Mouse (Mus musculus) hindbrain, embryonic 15.5 days (tissue): ENCODE measurements around the gene Rab31. TPM values are rescaled to one million over a fixed set of nuclear protein-coding genes. Genes with fewer than 3 reads are reported as not detected.

Experiments used
- ATAC-seq: fragments of 200-750 bp; cut with Nextera tagmentation; 2 replicates; pipeline ENCODE4 v1.8.0; 2017; ENCODE audit warnings: low read depth, moderate number of reproducible peaks, moderate TSS enrichment; ENCODE audit not compliant: low FRiP score
- H3K27ac ChIP-seq: fragments of 300-500 bp; sonication (generic); replicated peaks from 2 replicates; pipeline ENCODE4 v1.5.1; 2015; ENCODE audit warnings: mild to moderate bottlenecking, inconsistent platforms
- H3K27me3 ChIP-seq: fragments of 300-500 bp; sonication (generic); 2 replicates; pipeline ENCODE4 v1.6.1; 2015; ENCODE audit warnings: control low read depth, inconsistent platforms
- H3K36me3 ChIP-seq: fragments of 300-500 bp; sonication (generic); 2 replicates; pipeline ENCODE4 v1.6.1; 2015; ENCODE audit warnings: control low read depth, inconsistent platforms
- H3K4me1 ChIP-seq: fragments of 300-500 bp; sonication (generic); replicated peaks from 2 replicates; pipeline ENCODE4 v1.6.1; 2015; ENCODE audit warnings: control low read depth, inconsistent platforms
- H3K4me2 ChIP-seq: fragments of 300-500 bp; sonication (generic); 2 replicates; pipeline ENCODE4 v1.6.1; 2015; ENCODE audit warnings: moderate library complexity, mild to moderate bottlenecking, inconsistent platforms
- H3K4me3 ChIP-seq: fragments of 300-500 bp; sonication (generic); 2 replicates; pipeline ENCODE4 v1.5.1; 2015; ENCODE audit warnings: mild to moderate bottlenecking, inconsistent platforms
- H3K9ac ChIP-seq: fragments of 300-500 bp; sonication (generic); 2 replicates; pipeline ENCODE4 v1.6.1; 2015; ENCODE audit warnings: inconsistent platforms
- H3K9me3 ChIP-seq: fragments of 300-500 bp; sonication (generic); 2 replicates; pipeline ENCODE4 v1.6.1; 2016; ENCODE audit warnings: control low read depth, inconsistent platforms
- WGBS: fragments of 180-500 bp; shearing (Covaris S2); methylation state at CpG from one replicate; pipeline ENCODE4 v1.1.7; 2015; 5-methylcytosine and 5-hydroxymethylcytosine counted together
- polyA plus RNA-seq: library from polyadenylated mRNA; unstranded; fragments of >200 nt; fragmentation: Nextera tagmentation; extraction: Ambion mirVana; gene quantifications from 2 replicates; pipeline ENCODE4 v1.2.1, GENCODE M21; 2015

Rab31 gene
- polyA plus RNA-seq, 1 experiment from 2014 or later = 72.8 TPM

DNA sequence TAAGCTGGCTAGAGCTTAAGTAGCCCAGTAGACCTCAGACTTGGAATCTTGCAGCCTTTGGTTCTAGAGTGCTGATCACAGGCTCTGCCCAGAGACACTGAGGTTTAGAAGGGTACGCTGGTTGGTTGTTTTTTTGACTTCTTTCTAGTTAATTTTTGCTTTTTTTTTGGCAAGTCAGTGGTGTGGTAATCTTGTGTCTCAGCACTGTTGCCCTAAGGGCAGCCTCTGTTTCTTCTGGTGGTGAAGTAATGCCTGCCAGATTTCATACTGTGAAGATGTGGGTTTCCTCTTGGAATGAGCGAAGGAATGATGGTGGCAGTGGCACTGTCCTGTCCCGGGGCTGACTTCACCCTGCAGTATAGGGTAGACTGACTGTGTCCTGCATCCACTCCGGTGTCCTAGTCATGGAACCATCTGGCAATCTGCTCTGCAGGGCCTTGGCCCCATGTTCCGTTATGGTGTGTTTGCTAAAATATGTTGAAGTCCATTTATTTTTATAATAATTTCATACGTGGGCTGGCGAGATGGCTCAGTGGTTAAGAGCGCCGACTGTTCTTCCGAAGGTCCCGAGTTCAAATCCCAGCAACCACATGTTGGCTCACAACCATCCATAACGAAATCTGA is 20.9 kb upstream of the Rab31 start:
- no peak for ATAC-seq
- 95% methylated on average over 12 of the region's 12 CpGs for WGBS
- H3K27me3 ChIP-seq = no peaks in the 10 kb centered on the region
- H3K4me3 ChIP-seq = no peak overlapping the region
- no peaks in the 10 kb centered on the region for H3K36me3 ChIP-seq
- no peak overlapping the region for H3K9ac ChIP-seq
- H3K4me1 ChIP-seq = 0 out of 2 replicates have a peak, but pooled peaks cover 12% of the 10 kb centered on the region
- H3K4me2 ChIP-seq = no peak overlapping the region
- H3K27ac ChIP-seq = no peak overlapping the region
- H3K9me3 ChIP-seq = no peaks in the 10 kb centered on the region

DNA sequence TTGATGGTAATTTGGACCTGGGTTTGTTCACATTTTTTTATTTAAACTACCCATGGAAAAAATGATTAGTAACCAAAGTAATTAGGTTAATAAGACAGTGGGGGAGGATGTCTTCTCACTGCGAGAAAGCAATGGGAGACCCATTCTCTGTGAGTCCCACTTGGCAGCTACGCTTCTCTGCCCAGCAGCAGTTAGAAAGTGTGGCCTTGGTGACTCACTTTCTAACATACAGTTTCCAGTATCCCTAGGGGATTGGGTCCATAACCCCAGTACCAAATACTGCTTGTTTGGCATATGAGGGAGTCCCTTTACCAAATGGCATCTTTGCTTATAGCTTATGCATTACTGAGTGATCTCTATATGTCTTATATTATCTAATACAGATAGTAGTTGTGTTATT is 18.6 kb upstream of the Rab31 start:
- 70% methylated on average over 2 of the region's 2 CpGs for WGBS
- Histone ChIP-seq H3K9me3 (no peaks in the 10 kb centered on the region), H3K27me3 (no peaks in the 10 kb centered on the region), H3K4me3 (no peak overlapping the region), H3K27ac (no peak overlapping the region), H3K9ac (no peak overlapping the region), H3K4me1 (peaks cover 20% of the 10 kb centered on the region), H3K36me3 (no peaks in the 10 kb centered on the region), H3K4me2 (no peak overlapping the region)
- no peak for ATAC-seq

DNA sequence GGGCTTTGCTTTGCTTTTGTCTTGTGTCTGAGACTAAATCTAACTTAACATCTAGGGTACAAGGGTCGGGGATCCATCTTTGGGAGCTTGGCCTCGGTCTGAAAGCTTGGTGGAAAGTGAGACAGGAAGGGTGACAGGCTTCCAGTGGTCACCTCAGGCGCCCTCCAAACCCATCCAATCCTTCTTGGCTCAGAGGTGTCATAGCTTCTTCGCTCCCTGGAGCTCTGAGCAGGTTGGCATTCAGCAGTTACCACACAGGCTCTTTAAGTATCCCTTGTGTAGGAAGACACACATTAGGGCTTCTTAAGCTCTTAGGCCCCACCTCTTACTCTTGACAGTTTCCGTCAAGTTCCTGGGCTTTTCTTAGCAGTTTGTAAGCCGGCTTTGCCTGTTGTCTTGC is 17.0 kb upstream of the Rab31 start:
- peaks cover 35% of the 10 kb centered on the region for H3K4me1 ChIP-seq
- no peak overlapping the region for H3K9ac ChIP-seq
- ATAC-seq = no peak
- H3K4me2 ChIP-seq = no peak overlapping the region
- no peak overlapping the region for H3K4me3 ChIP-seq
- no peaks in the 10 kb centered on the region for H3K27me3 ChIP-seq
- no peaks in the 10 kb centered on the region for H3K9me3 ChIP-seq
- H3K36me3 ChIP-seq = no peaks in the 10 kb centered on the region
- WGBS = 95% methylated on average over 6 of the region's 6 CpGs
- no peak overlapping the region for H3K27ac ChIP-seq

DNA sequence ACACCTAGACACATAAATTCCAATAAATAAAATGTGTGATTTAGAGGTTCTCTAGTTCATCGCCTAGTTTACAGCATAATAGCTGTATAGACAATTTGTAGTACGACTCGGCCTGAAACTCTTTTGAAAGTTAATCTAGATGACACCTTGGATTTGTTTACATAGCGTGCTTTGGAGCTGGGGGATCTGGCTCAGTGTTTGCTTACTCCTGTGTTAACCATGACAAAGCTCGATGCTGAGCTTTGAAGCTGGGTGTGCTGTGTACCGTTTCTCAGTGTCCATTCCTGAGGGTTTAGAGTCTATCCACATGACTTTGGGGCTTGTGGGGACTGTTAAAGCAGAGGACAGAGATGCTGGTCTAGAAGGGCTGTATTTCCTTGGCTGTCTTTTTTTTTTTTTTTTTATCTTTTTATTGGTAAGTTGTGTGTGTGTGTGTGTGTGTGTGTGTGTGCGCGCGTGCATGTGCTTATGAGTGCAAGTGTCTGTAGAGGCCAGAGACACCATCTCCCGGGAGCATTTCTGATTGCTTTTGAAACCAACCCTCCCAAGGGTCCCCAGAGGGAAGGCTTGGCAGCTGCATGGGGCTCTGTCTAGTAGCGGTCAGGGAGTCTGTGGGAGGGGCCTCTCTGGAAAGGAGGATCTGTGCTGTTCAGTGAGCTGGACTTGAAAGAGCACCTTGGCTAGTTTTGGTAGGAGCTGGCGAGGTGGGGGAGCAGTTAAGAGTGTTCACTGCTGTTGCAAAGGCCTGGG is 16.2 kb upstream of the Rab31 start:
- ATAC-seq = no peak
- 81% methylated on average over 12 of the region's 12 CpGs for WGBS

DNA sequence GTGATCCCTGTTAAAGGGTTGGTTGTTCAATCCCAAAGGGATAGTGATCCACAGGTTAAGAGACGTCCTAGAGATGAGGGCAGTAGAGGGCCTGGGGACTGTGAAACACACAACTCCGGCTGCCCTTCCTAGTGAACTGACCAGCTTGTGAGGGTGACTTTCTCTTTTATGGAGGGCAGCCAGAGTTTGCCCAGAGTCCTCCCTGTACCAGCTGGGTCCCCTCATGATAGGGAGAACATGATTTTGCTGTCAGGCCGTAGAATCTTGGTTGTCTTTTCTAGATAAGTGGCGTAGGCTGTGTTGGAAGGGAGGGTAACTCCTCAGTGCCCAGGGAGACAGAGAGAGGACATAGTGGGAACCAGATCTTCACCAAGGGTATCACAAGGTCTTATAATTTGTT is 14.7 kb upstream of the Rab31 start:
- WGBS = 93% methylated on average over 4 of the region's 4 CpGs
- no peak overlapping the region for H3K4me3 ChIP-seq
- H3K9ac ChIP-seq = no peak overlapping the region
- H3K4me2 ChIP-seq = no peak overlapping the region
- H3K27me3 ChIP-seq = no peaks in the 10 kb centered on the region
- H3K27ac ChIP-seq = no peak overlapping the region
- H3K9me3 ChIP-seq = no peaks in the 10 kb centered on the region
- ATAC-seq = no peak
- peaks cover 33% of the 10 kb centered on the region for H3K4me1 ChIP-seq
- H3K36me3 ChIP-seq = no peaks in the 10 kb centered on the region

More for the DNA sequence above, 16.2 kb upstream of the Rab31 start:
- no peak overlapping the region for H3K4me3 ChIP-seq
- H3K9me3 ChIP-seq = no peaks in the 10 kb centered on the region
- H3K4me1 ChIP-seq = peaks cover 39% of the 10 kb centered on the region
- H3K27me3 ChIP-seq = no peaks in the 10 kb centered on the region
- H3K36me3 ChIP-seq = no peaks in the 10 kb centered on the region
- H3K27ac ChIP-seq = no peak overlapping the region
- H3K9ac ChIP-seq = no peak overlapping the region
- H3K4me2 ChIP-seq = no peak overlapping the region

DNA sequence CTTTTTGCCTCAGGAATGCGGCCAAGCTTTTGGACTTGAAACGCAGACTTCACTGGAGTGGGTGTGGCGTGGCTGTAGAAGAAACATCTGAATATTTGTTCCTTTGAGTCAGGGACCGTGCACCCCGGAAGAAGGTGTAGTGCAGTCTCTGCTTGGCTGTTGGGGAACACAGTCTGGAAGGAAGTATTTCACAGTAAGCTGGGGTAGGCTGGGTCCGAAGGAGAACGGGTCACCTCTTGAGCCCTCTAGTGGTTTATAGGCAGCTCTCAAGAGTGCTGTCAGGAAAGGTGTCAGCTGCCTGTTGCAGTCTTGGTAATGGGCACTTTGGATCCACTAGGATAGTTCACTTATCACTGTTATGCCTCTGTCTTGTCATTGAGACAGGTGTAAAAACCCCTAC is 13.7 kb upstream of the Rab31 start:
- Histone ChIP-seq H3K27me3 (no peaks in the 10 kb centered on the region), H3K4me2 (no peak overlapping the region), H3K4me3 (no peak overlapping the region), H3K36me3 (no peaks in the 10 kb centered on the region), H3K9me3 (no peaks in the 10 kb centered on the region), H3K4me1 (peaks cover 41% of the 10 kb centered on the region), H3K27ac (no peak overlapping the region), H3K9ac (no peak overlapping the region)
- ATAC-seq = no peak
- 84% methylated on average over 7 of the region's 7 CpGs for WGBS

DNA sequence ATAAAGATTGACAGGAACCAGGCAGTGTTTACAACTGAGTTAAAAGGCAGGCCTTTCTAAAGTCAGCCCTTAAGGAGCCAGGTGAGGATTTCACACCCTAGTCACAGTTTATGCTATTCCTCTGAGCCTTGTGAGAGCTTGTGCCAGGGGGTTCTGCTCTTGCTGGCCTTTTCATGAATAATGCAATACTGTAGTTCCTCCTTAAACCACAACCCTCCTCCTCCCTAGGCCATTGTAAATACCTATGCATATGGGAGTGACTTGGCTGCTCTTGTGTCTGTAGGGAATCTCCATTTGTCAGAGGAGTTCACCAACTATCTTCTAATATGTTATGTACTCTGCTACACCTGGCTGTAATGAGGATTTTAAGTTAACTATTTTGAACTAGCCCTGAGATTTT is 13.2 kb upstream of the Rab31 start:
- Histone ChIP-seq H3K9me3 (no peaks in the 10 kb centered on the region), H3K9ac (no peak overlapping the region), H3K4me1 (peaks cover 43% of the 10 kb centered on the region), H3K36me3 (no peaks in the 10 kb centered on the region), H3K4me3 (no peak overlapping the region), H3K4me2 (no peak overlapping the region), H3K27me3 (no peaks in the 10 kb centered on the region), H3K27ac (no peak overlapping the region)
- ATAC-seq = no peak

DNA sequence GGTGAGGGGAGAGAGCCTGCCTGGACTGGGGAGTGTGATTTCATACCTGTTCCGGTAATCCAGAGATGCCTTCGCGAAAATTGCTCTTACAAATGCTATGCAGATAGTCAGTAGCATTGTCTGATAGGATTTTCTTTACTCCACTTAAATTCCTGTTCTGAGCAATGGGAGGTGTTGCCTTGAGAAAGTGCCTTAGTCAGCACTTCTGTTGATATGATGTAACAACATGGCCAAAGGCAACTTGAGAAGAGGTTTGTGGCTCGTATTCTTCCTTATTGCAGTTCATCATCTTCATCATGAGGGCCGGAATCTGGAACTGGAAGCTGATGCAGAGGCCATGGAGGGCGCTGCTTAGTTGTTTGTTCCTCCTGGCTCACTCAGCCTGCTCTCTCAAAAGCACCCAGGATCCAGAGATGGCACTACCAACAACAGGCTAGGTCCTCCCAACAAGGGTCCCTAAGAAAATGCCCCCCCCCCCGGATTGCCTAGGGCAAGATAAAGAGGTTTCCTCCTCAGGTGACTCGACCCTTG is 12.1 kb upstream of the Rab31 start:
- no peak for ATAC-seq
- peaks cover 43% of the 10 kb centered on the region for H3K4me1 ChIP-seq
- H3K27me3 ChIP-seq = no peaks in the 10 kb centered on the region
- no peaks in the 10 kb centered on the region for H3K9me3 ChIP-seq
- no peak overlapping the region for H3K27ac ChIP-seq
- H3K4me3 ChIP-seq = peak overlapping the region; percentile 88
- whole genome bisulfite sequencing = 72% methylated on average over 8 of the region's 8 CpGs
- no peaks in the 10 kb centered on the region for H3K36me3 ChIP-seq
- H3K9ac ChIP-seq = peak overlapping the region; percentile 25; the same call in 1 of the 2 replicates
- peak overlapping the region; percentile 58 for H3K4me2 ChIP-seq

DNA sequence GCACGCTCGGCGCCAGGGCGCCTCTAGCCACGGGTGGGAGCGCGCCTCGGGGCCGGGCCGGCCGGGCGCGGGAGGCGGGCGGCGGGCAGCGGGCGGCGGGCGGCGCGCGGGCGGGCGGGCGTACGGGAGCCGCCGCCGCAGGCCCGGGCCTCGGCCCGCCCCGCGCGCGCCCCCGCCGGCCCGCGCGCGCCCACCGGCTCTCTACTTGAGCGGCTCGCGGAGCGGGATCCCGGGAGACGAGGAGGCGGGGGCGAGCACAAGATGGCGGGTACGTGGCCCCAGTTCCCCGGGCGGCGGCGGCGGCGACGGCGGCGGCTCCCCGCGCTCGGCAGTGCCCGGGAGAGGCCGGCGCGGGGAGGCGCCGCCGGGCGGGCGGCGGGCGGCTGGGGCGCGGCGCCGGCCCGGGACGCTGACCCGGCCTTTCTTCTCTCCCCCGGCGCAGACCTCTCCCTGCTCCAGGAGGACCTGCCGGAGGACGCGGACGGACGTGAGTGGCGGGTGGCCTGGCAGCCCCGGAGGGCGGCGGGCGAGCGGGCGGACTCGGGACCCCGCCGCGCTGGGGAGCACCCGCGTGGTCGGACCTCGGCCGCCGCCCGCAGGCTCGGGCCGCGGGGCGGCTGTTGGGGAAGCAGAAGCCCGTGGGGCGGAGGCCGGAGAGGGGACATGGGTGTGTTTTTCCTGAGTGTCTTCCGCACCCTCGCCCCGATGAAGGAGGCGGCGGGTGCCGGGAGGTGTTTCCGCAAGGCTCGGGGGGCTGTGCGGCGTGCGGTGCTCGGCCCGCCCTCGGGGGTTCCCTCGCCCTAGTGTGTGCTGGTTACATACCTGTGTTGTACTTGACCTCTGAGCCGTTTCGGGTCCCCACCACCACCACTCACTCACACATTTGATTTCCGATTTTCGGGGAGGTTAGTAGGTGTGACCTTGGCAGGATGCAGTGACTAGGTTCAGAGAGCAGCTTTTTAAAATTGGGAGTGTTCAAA is 10.9 kb upstream of the Rab31 start:
- under 1% methylated on average over 39 of the region's 135 CpGs for WGBS
- Histone ChIP-seq H3K4me3 (peak overlapping the region; percentile 88), H3K9me3 (no peaks in the 10 kb centered on the region), H3K4me1 (peaks cover 36% of the 10 kb centered on the region), H3K36me3 (no peaks in the 10 kb centered on the region), H3K27me3 (no peaks in the 10 kb centered on the region), H3K4me2 (peak overlapping the region; percentile 65), H3K9ac (peak overlapping the region; percentile 99), H3K27ac (peak overlapping the region; percentile 99)
- ATAC-seq = peak; percentile 81

DNA sequence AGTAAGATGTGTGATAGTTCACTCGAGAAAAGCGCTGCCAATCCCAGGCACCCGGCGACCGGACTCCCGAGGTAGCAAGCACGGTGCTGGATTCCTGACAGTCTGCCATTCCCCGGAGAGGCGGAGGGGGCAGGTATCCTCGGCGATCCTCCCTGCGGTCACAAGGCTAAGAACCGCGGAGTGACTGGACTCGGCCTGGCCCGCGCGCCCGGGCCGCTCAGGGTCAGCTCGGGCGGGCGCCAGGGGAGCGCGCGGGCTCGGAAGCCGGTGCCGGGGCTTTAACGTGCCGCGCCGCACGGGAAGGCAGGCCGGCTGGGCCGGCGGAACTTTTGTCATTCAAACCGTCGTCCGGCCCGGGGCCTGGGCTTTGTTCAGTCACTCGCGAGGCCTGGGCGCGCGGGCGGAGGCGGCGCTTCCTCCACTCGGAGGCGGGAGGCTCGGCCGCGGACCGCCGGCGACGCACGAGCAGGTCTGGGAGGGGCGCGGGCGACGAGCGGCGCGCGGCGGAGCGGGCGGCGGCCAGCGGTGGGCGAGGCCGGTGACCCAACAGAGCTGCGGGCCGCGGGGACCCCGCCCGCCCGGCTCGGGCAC is 10.1 kb upstream of the Rab31 start, which contains the start of gene Ppp4r1:
TSS of gene Ppp4r1 (plus strand) at position 23 of the 591 bp plus-strand sequence.
- H3K4me1 ChIP-seq = peaks cover 36% of the 10 kb centered on the region
- H3K4me3 ChIP-seq = peak within 1 kb of the TSS; percentile 88
- H3K27ac ChIP-seq = peak within 1 kb of the TSS; percentile 99
- under 1% methylated on average over 56 of the region's 81 CpGs for WGBS
- peak; percentile 88 for ATAC-seq
- H3K4me2 ChIP-seq = peak within 1 kb of the TSS; percentile 65
- no peaks in the 10 kb centered on the region for H3K27me3 ChIP-seq
- H3K9ac ChIP-seq = peak within 1 kb of the TSS; percentile 99
- H3K9me3 ChIP-seq = no peaks in the 10 kb centered on the region
- H3K36me3 ChIP-seq = no peaks in the 10 kb centered on the region

DNA sequence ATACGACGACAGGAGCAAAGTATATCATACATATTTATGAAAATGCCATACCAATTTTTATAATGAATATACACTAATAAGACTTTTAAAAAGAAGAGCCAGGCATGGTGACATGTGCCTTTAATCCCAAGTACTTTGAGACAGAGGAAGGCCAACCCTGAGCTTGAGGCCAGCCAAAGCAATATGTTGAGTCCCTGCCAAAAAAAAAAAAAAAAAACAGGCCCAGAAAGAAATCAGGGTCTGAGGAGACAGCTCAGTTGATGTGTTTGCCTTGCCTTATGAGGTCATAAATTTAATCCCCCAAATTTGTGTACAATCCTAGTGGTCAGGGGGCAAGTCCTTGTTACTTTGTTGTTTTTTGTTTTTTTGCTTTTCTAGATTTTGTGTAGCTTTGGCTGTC is 8.4 kb upstream of the Rab31 start:
- Histone ChIP-seq H3K36me3 (no peaks in the 10 kb centered on the region), H3K27ac (no peak overlapping the region), H3K27me3 (no peaks in the 10 kb centered on the region), H3K9me3 (no peaks in the 10 kb centered on the region), H3K4me3 (no peak overlapping the region), H3K4me1 (peaks cover 26% of the 10 kb centered on the region), H3K4me2 (no peak overlapping the region), H3K9ac (no peak overlapping the region)
- no peak for ATAC-seq
- 92% methylated on average over 2 of the region's 2 CpGs for WGBS
